Mouse (Mus musculus): Measurements from ENCODE around the gene Tmem259. TPM values are rescaled to one million over a fixed set of nuclear protein-coding genes. Genes with fewer than 3 reads are reported as not detected.

Tmem259 gene
- total RNA-seq, 2 experiments from 2014 or later: 120 TPM

- no peak for DNase-seq
Measured at GRCm38 (mm10) chr10:80016931-80017330, 32.8 kb upstream of the Tmem259 start.

- DNase-seq: peak in 1 of 2 experiments; percentile 81
Measured at GRCm38 (mm10) chr10:80016511-80016910, 32.4 kb upstream of the Tmem259 start, which contains the start of gene Arhgap45. Arhgap45 (plus strand) TSS chr10:80016653.

GRCm38 (mm10) chr10:80015583-80015982 is 31.5 kb upstream of the Tmem259 start:
- DNase-seq: no peak

DNA sequence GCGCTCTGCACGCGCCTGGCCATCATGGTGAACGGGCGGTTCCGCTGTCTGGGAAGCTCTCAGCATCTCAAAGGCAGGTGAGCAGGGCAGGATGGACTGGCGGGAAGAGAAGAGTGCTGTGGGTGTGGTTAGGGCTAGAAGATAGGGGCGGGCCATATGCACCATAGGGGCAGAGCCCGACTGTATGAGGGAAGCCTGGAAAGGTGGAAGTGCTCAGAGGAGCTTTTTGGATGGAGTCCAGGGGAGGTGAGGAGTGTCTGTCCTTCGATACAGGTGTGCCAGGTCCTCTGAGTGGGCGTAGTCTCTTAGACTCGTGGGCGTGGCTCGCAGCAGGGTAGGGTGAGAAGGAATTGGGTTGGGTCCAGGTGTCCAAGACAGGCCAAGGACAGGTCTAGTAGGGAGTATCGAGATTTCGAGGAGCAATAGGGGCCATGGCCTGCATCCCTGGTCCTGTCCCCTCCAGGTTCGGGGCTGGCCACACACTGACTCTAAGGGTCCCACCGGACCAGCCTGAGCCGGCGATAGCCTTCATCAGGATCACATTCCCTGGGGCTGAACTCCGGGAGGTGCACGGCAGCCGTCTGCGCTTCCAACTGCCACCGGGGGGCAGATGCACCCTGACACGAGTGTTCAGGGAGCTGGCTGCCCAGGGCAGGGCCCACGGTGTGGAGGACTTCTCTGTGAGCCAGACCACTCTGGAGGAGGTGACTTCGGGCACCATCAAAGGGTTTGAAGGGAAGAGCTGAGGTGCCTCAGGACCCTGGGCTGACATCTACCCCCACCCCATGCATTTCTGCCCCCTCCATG is 30.6 kb upstream of the Tmem259 start:
- DNase-seq: no peak

- no peak for DNase-seq
Measured at GRCm38 (mm10) chr10:80013609-80014008, 29.5 kb upstream of the Tmem259 start.

- no peak for DNase-seq
Measured at GRCm38 (mm10) chr10:80011740-80012139, 27.6 kb upstream of the Tmem259 start.

DNA sequence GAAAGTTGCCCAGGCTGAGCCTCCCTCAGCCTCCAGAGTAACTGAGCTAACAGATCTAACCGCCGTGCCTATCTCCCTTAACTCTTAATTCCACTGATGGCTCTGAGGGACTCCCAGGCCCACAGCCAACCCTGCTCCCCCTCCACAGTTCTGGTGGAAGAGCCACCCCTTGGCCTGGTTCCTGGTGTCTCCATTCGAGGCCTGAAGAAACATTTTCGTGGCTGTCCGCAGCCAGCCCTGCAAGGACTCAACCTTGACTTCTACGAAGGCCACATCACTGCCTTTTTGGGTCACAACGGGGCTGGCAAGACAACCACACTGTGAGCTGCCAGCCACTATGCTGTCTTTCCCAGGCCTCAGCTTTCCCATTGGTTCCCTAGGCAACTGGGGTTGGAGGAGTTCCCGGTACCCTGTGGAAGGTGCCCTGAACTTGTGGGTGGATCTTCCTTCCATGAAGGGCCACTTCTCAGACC is 20.1 kb upstream of the Tmem259 start:
- DNase-seq: no peak

DNA sequence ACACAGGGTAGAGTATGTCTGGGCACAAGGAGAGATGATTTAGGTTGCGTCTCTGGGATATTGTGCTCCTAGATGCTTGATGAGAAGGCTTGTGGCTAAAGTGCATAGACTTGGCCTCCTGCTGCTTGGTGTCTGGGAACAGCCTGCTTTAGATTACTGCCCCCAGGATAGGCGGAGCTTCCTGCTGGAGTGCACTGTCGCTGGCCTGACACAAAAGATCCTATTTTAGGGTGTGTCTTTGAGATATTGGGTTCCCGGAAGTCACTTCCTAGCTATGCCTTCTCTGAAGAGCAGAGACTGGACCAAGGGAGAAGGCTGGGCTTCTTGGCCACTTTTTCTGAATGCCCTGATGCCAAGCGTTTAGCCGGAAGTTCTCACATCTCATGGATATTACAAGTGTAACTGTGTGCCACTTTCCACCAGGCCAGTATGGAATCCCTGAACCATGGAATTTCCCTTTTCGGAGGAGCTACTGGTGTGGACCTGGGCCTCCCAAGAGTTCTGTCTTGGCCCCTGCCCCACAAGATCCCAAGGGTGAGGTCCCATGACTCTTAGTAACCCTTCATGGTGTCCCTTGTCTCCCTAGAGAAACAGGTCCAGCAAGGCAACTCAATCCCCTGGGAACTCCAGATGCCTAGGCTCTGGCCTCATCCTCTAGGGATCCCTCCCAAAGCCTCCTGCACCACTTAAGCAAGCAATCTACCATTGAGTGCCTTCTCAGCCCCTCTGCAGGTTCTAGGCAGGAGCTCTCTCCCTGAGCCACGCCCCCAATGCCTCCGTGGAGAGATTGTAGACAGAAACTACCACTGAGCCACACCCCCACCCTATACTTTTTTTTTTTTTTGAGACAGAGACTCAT is 19.5 kb upstream of the Tmem259 start:
- DNase-seq: peak in 1 of 2 experiments; percentile 77

DNA sequence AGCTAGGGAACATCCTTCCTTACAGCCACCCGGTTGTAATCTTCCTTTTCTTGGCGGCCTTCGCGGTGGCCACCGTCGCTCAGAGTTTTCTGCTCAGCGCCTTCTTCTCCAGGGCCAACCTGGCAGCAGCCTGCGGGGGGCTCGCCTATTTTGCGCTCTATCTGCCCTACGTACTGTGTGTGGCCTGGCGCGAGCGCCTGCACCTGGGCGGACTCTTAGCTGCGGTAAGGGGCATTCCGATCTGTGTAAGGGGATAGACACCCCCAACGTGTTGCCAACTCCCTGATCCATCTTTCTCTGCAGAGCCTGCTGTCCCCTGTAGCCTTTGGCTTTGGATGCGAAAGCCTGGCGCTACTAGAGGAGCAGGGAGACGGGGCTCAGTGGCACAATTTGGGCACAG is 18.7 kb upstream of the Tmem259 start:
- no peak for DNase-seq

DNA sequence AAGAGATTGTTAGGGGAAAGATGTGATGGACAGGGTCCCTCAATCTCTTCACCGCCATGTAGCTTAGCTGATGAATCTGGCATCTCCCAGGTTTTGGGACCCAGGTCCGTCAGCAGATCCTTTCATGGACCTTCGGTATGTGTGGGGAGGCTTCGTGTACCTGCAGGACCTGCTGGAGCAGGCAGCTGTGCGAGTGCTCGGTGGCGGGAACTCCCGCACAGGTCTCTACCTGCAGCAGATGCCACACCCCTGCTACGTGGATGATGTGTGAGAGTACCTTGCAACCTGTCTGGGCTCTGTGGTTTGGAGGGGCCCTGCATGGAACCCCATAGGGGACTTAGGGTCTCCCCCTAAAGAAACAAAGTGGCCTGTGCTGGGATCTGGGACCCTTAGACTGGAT is 17.8 kb upstream of the Tmem259 start:
- DNase-seq: no peak

GRCm38 (mm10) chr10:79997819-79998218 is 13.7 kb upstream of the Tmem259 start:
- peak; percentile 65 to 70 for DNase-seq

DNA sequence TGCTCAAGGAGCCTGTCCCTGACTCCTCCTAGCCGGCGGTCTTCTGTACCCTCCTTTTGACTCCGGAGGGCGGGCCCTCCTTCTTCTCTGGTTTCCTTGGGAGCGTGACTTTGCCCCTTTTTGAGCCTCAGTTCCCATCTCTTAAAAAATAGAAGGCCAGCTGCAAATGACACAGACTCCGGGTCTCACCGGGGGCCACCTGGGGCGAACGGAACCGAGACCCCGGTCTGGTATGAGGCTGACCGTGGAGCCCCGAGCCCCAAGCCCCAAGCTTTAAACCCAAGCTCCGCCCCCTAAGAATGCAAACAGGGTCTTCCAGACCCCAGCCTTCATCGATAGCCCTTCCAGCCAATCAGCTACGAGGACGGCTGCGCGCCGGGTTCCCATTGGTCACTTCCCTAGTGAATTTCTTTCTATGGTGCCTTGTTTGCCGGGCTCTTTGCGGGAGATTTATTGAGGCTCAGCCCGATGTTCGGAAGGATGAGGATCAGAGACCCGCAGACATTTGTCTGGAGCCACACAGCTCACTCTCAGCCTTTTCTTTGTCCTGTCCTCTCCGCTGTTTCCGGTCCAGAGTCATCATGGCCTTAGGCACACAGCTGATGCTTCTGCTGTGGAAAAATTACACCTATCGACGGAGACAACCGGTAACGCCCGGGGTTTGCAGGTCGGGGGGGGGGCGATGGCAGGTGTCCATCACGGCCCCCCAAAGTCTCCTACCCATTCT is 13.1 kb upstream of the Tmem259 start:
- peak; percentile 77 to 83 for DNase-seq

- peak; percentile 97 to 100 for DNase-seq
Measured at GRCm38 (mm10) chr10:79996272-79997033, 12.3 kb upstream of the Tmem259 start, which contains the start of gene Abca7. Abca7 (plus strand) TSS chr10:79996494.

- no peak for DNase-seq
Measured at GRCm38 (mm10) chr10:79995636-79996035, 11.5 kb upstream of the Tmem259 start.

DNA sequence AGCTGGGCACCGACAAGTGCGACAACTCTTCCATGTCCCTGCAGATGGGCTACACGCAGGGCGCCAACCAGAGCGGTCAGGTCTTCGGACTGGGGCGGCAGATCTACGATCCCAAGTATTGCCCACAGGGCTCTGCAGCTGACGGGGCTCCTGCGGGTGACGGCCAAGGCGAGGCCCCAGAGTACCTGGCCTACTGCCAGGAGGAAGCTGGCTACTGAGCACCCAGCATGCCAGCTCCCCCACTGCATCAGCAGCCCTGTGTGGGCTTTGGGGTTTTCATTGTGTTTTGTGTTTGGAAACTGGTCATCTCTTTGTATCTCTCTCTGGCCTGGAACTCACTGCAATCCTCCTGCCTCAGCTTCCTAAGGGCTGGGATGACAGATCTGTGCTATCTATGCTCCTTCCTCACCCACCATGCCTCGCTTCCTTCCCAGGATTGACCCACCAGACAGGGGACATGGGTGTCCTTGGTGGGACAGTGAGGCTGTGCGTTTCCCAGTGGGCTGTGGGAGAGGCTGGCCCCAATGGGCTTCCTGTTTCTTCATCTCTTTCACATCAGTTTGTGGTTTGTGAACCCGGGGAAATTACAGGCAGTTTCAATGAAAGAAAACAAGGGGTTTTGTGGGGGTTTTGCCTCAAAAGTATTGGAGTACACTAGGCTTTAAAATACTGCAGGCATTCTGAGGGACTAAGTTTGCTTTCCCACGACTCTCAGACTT is 10.4 kb upstream of the Tmem259 start:
- peak in 1 of 2 experiments; percentile 61 for DNase-seq

DNA sequence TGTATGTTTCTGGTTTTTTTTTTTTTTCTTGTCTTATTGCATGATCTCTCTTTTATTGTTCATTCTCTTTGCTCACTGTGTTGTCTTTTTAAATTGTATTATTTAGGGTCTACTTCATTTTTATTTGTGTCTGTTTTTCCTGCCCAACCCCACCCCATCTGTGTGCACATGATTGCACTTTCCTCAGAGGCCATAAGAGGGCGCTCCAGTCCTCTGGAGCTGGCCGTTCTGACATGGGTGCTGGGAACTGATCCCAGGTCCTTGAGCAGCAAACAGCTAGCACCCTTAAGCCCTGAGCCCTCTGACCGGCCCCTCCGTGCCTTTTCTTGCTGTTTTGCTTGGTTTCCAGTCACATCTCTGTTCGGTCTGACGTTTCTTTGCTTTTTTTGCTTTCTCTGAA is 7.4 kb upstream of the Tmem259 start:
- no peak for DNase-seq

GRCm38 (mm10) chr10:79991099-79991498 is 7.0 kb upstream of the Tmem259 start:
- no peak for DNase-seq

- no peak for DNase-seq
Measured at GRCm38 (mm10) chr10:79989870-79990269, 5.7 kb upstream of the Tmem259 start.

DNA sequence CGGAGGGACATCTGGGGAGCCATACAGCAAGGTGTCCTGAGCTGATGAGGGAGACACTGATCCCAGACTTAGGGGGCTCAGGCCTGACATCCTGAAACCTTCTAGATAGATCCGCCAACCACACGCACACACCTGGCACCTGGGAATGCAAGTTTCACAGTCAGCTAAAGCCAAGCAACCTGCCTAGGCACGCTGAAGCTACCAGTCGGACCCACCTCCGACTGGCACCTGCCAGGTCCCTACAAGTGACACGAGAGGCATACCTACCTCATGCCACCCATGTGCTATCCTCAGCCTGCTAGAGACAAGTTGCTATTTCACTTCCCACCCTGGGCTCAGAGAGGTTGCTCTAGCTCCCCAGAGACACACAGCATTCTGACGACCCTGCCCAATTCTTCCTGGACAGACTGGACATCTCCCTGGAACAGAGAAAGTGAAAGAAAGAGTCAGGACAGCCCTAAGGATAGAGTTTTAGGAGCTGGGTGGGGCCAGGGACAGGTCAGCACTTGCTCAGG is 5.2 kb upstream of the Tmem259 start:
- no peak for DNase-seq

- peak; percentile 81 to 84 for DNase-seq
Measured at GRCm38 (mm10) chr10:79988506-79989271, 4.6 kb upstream of the Tmem259 start, which contains the start of gene Cnn2. Cnn2 (plus strand) TSS chr10:79988584.

All from heart, adult 18-20 months (tissue).